Mouse (Mus musculus): ENCODE data around the gene Coq10a. TPM values are rescaled to one million over a fixed set of nuclear protein-coding genes. Genes with fewer than 3 reads are reported as not detected.
"Not testable (repeated sequence)": the region's sequence is repeated elsewhere in the genome, so short reads cannot be mapped to it uniquely, and the experiment has no call there.

The Coq10a gene
- total RNA-seq, 2 experiments from 2014 or later, result 58.5 to 60.4 TPM

GRCm38 (mm10) chr10:128358796-128359195 is 10.0 kb downstream of the Coq10a start:
- peak; percentile 49 to 76 for DNase-seq (ENCODE audit: low spot score in 2 of 2)

- no peak for DNase-seq (ENCODE audit: low spot score in 2 of 2)
Observed at GRCm38 (mm10) chr10:128347541-128347940, 21.3 kb downstream of the Coq10a start.

- DNase-seq (ENCODE audit: low spot score in 2 of 2), result peak; percentile 59 to 66
Observed at GRCm38 (mm10) chr10:128344568-128345275, 24.1 kb downstream of the Coq10a start.

- no peak for DNase-seq (ENCODE audit: low spot score in 2 of 2)
Observed at GRCm38 (mm10) chr10:128343436-128343835, 25.4 kb downstream of the Coq10a start.

- DNase-seq (ENCODE audit: low spot score in 2 of 2), result no peak
Observed at GRCm38 (mm10) chr10:128340257-128340656, 28.5 kb downstream of the Coq10a start.

- DNase-seq (ENCODE audit: low spot score in 2 of 2), result no peak
Observed at GRCm38 (mm10) chr10:128338948-128339347, 29.8 kb downstream of the Coq10a start.

GRCm38 (mm10) chr10:128338415-128338814 is 30.4 kb downstream of the Coq10a start:
- DNase-seq (ENCODE audit: low spot score in 2 of 2), result no peak

GRCm38 (mm10) chr10:128337306-128338181 is 31.3 kb downstream of the Coq10a start, which contains the start of gene Cs:
Cs (plus strand) TSS chr10:128337734.
- peak; percentile 94 to 95 for DNase-seq (ENCODE audit: low spot score in 2 of 2)

- no peak for DNase-seq (ENCODE audit: low spot score in 2 of 2)
Observed at GRCm38 (mm10) chr10:128336597-128336996, 32.2 kb downstream of the Coq10a start.

- DNase-seq (ENCODE audit: low spot score in 2 of 2), result no peak
Observed at GRCm38 (mm10) chr10:128336195-128336594, 32.6 kb downstream of the Coq10a start.

- DNase-seq (ENCODE audit: low spot score in 2 of 2), result peak; percentile 69 to 77
Observed at GRCm38 (mm10) chr10:128335582-128335981, 33.2 kb downstream of the Coq10a start.

- not testable (repeated sequence) for DNase-seq (ENCODE audit: low spot score in 2 of 2)
Observed at GRCm38 (mm10) chr10:128332358-128333249, 36.2 kb downstream of the Coq10a start.

GRCm38 (mm10) chr10:128327610-128328009 is 41.2 kb downstream of the Coq10a start:
- DNase-seq (ENCODE audit: low spot score in 2 of 2), result no peak

GRCm38 (mm10) chr10:128326825-128327224 is 42.0 kb downstream of the Coq10a start:
- DNase-seq (ENCODE audit: low spot score in 2 of 2), result peak; percentile 17 to 27

GRCm38 (mm10) chr10:128323516-128323915 is 45.3 kb downstream of the Coq10a start:
- DNase-seq (ENCODE audit: low spot score in 2 of 2), result no peak

GRCm38 (mm10) chr10:128322141-128323108 is 46.4 kb downstream of the Coq10a start, which contains the start of gene Cnpy2:
Cnpy2 (plus strand) TSS chr10:128322459.
- peak; percentile 67 to 79 for DNase-seq (ENCODE audit: low spot score in 2 of 2)

GRCm38 (mm10) chr10:128321641-128322040 is 47.2 kb downstream of the Coq10a start:
- DNase-seq (ENCODE audit: low spot score in 2 of 2), result no peak

GRCm38 (mm10) chr10:128315578-128315977 is 53.2 kb downstream of the Coq10a start:
- no peak for DNase-seq (ENCODE audit: low spot score in 2 of 2)

Measured in left cerebral cortex, adult 18-20 months (tissue).